Mouse (Mus musculus): Measurements from ENCODE around the gene Noxred1.
"Not testable (repeated sequence)": the region's sequence is repeated elsewhere in the genome, so short reads cannot be mapped to it uniquely, and the experiment has no call there.

Noxred1 gene

DNA sequence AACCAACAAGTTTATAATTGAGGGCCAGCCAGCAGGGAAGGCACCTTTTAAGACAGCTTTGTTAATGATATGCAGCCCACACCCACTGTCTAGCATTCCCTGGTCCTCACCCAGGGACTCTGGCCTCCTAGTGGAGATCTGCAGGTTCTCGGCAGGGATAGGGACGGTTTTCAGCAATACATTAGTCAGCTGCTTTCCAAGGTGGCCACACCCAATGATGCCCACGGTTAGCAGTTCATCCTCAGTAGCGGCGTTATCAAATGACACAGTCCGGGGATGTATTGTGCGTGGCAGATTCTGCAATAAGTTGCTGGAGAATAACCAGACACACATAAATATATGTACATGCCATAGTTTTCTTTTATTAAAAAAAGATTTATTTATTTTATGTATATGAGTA lies 11.7 kb downstream of the Noxred1 start:
- DNase-seq, result no peak

- no peak for DNase-seq
These were observed 13.6 kb downstream of the Noxred1 start for GRCm38 (mm10) chr12:87224950-87225349.

- DNase-seq, result peak in 1 of 2 experiments; percentile 9
These were observed 19.2 kb downstream of the Noxred1 start for GRCm38 (mm10) chr12:87219362-87219761.

- no peak for DNase-seq
These were observed 20.9 kb downstream of the Noxred1 start for GRCm38 (mm10) chr12:87217596-87217995.

DNA sequence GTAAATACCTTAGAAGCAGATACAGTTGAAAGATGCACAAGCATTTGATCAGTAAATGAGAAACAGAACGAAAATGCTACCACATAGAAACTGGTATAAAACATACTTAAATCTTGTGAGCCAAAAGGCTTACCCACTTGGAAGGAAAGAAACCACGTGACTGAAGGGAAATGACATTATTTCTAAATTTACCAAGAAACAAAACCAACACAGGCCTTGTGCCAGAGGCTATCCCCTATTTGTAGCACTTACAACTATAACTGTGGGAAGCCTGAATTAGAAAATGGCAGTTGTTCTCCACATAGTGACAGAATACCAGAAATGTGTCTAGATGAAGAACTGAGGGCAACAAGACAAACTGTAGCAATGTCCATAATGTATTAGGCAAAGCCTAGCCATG lies 22.5 kb downstream of the Noxred1 start:
- DNase-seq, result no peak

DNA sequence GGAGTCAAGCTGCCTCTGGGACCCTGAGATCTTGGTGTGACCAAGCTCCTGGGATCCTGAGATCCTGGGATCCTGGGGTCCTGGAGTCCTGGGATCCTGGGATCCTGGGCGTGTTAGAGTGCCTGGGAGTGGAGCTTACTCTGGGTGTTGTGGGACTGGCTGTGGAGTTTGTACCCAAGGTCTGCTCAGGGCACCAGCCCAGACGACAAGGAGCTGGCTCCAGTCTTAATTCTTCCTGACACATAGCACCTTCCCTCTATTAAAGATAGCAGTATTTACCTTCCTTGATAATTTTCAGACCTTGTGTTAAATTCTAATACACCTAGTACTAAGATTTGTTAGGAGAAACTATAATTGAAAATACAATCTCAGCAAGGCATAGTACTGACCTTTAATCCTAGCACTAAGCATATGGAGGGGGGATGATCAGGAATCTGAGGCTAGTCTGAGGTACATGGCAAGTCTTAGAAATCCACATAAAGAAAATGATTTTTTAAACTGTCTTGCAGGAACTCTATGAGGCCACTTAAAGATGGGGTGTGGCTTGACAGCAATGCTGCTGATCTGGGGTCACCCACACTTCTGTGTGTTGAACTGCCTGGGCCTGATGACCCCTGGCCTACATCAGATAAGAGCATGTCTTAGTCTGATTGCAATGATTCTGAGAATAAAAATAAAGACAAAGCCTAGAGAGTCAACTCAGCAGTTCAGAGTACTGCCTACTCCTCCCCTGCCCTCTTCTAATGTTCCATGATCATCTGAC lies 25.5 kb downstream of the Noxred1 start:
- no peak for DNase-seq

GRCm38 (mm10) chr12:87205789-87206188 lies 32.7 kb downstream of the Noxred1 start:
- not testable (repeated sequence) for DNase-seq

DNA sequence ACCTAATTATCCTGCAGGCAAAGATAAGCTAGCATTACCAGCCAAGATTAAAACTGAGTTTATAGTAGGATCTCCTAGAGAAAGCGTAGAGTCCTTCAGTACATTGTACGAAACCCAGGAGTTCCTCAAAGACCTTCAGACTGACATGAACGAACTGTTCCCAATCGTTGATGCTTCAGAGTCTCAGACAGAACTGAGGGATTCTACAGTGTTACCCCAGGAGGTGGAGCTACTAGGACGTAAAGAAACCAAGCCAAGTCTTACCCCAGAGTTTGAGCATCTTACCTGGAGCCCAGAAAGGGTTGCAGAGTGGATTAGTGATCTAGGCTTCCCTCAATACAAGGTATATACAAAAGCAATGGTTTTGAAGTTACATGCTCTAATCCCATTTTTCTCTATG lies 36.8 kb downstream of the Noxred1 start:
- DNase-seq, result no peak

DNA sequence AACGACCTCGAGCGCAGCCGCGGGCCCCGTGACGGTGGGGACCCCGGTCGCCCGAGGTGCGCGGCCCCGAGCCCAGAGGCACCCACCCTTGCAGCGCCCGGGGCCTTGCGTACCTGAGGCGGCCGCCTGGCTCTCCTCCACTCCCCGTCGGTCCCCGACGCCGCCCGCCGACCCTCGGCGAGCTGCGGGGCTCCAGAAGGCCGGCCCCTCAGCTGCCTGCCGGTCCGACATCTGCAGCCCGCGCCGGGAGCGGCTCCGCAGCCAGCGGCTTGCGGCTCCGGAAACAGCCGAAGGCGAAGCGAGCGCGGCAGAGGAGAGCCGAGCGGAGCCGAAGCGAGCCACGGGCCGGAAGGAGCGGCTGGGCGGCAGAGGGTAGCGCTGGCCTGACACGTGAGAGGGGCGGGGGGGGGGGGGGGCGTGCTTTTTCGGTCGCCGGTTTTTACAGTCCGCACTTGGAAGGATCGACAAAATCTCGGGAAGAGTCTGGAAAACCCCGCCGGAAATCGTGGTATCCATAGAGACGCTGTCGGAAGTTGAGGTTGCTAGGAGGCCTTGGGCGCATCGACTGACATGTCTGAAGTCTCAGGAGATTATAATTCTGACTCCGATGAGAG lies 38.5 kb downstream of the Noxred1 start, which contains the start of gene Tmed8:
Tmed8 (minus strand) TSS at position 482 of the 614 bp plus-strand sequence.
- peak; percentile 69 to 79 for DNase-seq

GRCm38 (mm10) chr12:87199206-87199972 lies 39.1 kb downstream of the Noxred1 start, which contains the start of gene Samd15:
TSS of gene Samd15 (plus strand) at chr12:87199723.
- peak; percentile 28 to 38 for DNase-seq

GRCm38 (mm10) chr12:87198792-87199191 lies 39.7 kb downstream of the Noxred1 start:
- DNase-seq, result no peak

DNA sequence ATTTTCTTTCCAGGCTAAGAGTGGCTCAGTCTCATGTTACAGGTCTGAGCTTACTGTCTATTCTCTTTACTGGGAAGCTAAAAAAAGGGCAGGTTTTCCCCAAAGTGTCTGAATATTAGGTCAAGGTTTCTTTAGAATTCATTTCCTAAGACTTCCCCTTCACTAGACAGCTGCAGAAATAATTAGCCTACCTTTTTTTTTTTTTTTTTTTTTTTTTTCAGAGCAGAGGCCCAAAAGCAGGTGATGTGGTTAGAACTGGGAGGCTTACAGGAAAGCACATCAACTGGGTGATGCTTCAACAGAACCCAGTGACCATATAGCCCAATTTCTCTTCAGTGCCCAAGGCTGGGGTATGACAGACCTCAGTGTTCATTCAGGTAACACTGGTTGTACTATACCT lies 42.2 kb downstream of the Noxred1 start:
- DNase-seq, result no peak

DNA sequence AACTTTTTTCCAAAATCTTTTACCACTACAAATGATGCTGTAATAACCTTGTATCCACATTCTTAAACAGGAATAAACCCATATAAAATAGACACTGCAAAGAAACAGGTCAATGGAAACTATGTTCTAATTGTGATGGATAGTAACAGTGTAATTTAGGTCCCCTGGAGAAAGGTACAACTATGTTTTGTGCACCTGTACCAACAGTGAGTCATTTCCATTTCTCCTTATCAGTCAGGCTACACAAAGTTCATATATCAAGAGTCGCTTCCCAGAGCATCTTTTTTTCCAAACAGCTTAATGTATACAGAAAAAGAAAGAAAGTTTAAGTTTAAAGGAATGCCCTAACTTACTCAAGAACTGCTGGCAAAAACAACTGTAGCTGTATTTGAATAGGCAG lies 43.5 kb downstream of the Noxred1 start:
- no peak for DNase-seq

DNA sequence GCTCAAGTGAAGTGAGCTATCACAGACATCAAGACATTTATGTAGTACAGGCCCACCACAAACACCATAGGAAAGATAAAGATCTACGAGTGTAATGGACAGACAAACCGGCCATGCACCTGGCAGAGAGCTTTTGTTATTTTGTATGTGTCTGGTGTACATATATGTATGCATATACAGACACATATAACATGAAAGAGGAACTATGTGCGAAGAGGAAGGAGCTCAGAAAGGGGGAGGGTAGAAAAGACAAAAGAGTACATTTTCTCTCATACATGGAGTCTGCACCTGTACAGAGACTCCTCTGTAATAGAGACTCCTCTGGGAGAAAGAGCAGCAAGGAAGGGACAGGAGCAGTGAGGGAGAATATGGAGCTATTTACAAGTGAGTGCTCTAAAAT lies 45.5 kb downstream of the Noxred1 start:
- DNase-seq, result no peak

- no peak for DNase-seq
These were observed 60.9 kb downstream of the Noxred1 start for GRCm38 (mm10) chr12:87177631-87178030.

DNA sequence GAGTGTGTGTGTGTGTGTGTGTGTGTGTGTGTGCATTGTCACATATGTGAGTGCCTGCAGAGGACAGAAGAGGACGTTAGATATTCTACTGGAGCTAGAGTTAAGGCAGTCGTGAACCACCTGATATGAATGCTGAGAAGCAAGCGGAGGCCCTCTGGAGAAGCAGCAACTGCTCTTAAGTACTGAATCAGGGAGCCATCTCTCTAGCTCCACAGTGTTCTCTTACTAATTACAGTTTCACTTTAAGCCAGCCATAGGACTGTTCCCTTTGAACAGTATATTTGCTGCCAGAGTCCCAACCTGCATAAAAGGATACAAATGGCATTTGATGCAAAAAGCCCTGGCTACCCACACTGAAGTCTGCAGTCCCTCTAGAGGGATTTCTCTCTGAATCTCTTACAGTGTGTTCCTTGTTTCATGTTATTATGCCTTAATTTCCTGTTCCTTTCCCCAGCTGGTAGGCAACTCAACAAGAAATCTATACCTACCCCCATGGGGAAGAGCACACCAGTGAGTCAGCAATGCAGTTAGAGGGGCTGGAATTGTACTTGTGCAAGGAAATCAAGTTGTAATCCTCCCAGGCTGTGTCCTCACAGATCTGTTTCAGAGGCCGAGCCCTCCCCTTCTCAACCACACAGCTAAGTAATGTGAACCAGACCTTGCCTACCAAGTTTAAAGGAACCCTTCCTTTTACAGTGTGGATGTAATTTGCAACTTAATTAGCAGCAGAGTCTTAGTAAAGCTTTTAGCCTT lies 63.2 kb downstream of the Noxred1 start:
- no peak for DNase-seq
